Mouse (Mus musculus): Measurements from ENCODE around the gene Hivep3.
A peak's percentile ranks its signal among the peaks of the same experiment; 100 is the strongest.

Gene Hivep3

GRCm38 (mm10) chr4:119733184-119733880 lies at the start of gene Hivep3:
Hivep3 (plus strand) TSS chr4:119733784.
- TF ChIP-seq POU5F1 (IDR thresholded peaks at IDR 0.05; ENCODE audit: borderline replicate concordance, low read length) (no peak), NANOG (IDR thresholded peaks at IDR 0.05; ENCODE audit: borderline replicate concordance, low read length) (no peak), CTCF (conservative IDR thresholded peaks at IDR 0.05; ENCODE audit: low read length) (no peak)
- no peaks in the 10 kb centered on the region for H3K36me3 ChIP-seq (ENCODE audit: insufficient read depth, low read length)
- H3K27me3 ChIP-seq (ENCODE audit: insufficient read depth, low read length) = peaks cover 26% of the 10 kb centered on the region
- peaks cover 14% of the 10 kb centered on the region for H3K4me1 ChIP-seq (replicated peaks; ENCODE audit: low read depth, low read length)
- peak within 1 kb of the TSS; percentile 94 for H3K4me3 ChIP-seq (replicated peaks; ENCODE audit: low read length)
- H3K9me3 ChIP-seq (ENCODE audit: low read length) = no peaks in the 10 kb centered on the region

GRCm38 (mm10) chr4:119685746-119686145 lies 47.8 kb upstream of the Hivep3 start:
- Histone ChIP-seq H3K36me3 (ENCODE audit: insufficient read depth, low read length) (no peaks in the 10 kb centered on the region), H3K4me3 (replicated peaks; ENCODE audit: low read length) (no peak overlapping the region), H3K27me3 (ENCODE audit: insufficient read depth, low read length) (0 out of 2 replicates have a peak, but pooled peaks cover under 1% of the 10 kb centered on the region), H3K9me3 (ENCODE audit: low read length) (peaks cover 30% of the 10 kb centered on the region), H3K4me1 (replicated peaks; ENCODE audit: low read depth, low read length) (peaks cover 23% of the 10 kb centered on the region)
- TF ChIP-seq CTCF (conservative IDR thresholded peaks at IDR 0.05; ENCODE audit: low read length) (no peak), POU5F1 (IDR thresholded peaks at IDR 0.05; ENCODE audit: borderline replicate concordance, low read length) (no peak), NANOG (IDR thresholded peaks at IDR 0.05; ENCODE audit: borderline replicate concordance, low read length) (no peak)

- no peaks in the 10 kb centered on the region for H3K36me3 ChIP-seq (ENCODE audit: insufficient read depth, low read length)
- TF ChIP-seq CTCF (conservative IDR thresholded peaks at IDR 0.05; ENCODE audit: low read length) (no peak), POU5F1 (IDR thresholded peaks at IDR 0.05; ENCODE audit: borderline replicate concordance, low read length) (no peak), NANOG (IDR thresholded peaks at IDR 0.05; ENCODE audit: borderline replicate concordance, low read length) (no peak)
Measured at GRCm38 (mm10) chr4:119698339-119698738, 35.2 kb upstream of the Hivep3 start.

GRCm38 (mm10) chr4:119701269-119701954 lies 32.2 kb upstream of the Hivep3 start:
- Histone ChIP-seq H3K4me3 (replicated peaks; ENCODE audit: low read length) (no peak overlapping the region), H3K36me3 (ENCODE audit: insufficient read depth, low read length) (no peaks in the 10 kb centered on the region), H3K9me3 (ENCODE audit: low read length) (peaks cover 4% of the 10 kb centered on the region; the same call in 1 of the 2 replicates), H3K27me3 (ENCODE audit: insufficient read depth, low read length) (peaks cover 13% of the 10 kb centered on the region; the same call in 1 of the 2 replicates), H3K4me1 (replicated peaks; ENCODE audit: low read depth, low read length) (no peaks in the 10 kb centered on the region)
- no peak for TF ChIP-seq POU5F1 (IDR thresholded peaks at IDR 0.05; ENCODE audit: borderline replicate concordance, low read length)
- TF ChIP-seq CTCF (conservative IDR thresholded peaks at IDR 0.05; ENCODE audit: low read length) = no peak
- no peak for TF ChIP-seq NANOG (IDR thresholded peaks at IDR 0.05; ENCODE audit: borderline replicate concordance, low read length)

More at GRCm38 (mm10) chr4:119698339-119698738, 35.2 kb upstream of the Hivep3 start:
- Histone ChIP-seq H3K27me3 (ENCODE audit: insufficient read depth, low read length) (peaks cover 9% of the 10 kb centered on the region; the same call in 1 of the 2 replicates), H3K4me1 (replicated peaks; ENCODE audit: low read depth, low read length) (no peaks in the 10 kb centered on the region), H3K4me3 (replicated peaks; ENCODE audit: low read length) (no peak overlapping the region), H3K9me3 (ENCODE audit: low read length) (peaks cover 11% of the 10 kb centered on the region; the same call in 1 of the 2 replicates)

GRCm38 (mm10) chr4:119703965-119704364 lies 29.6 kb upstream of the Hivep3 start:
- Histone ChIP-seq H3K4me3 (replicated peaks; ENCODE audit: low read length) (no peak overlapping the region), H3K4me1 (replicated peaks; ENCODE audit: low read depth, low read length) (peaks cover 4% of the 10 kb centered on the region), H3K36me3 (ENCODE audit: insufficient read depth, low read length) (no peaks in the 10 kb centered on the region), H3K27me3 (ENCODE audit: insufficient read depth, low read length) (peaks cover 13% of the 10 kb centered on the region), H3K9me3 (ENCODE audit: low read length) (peaks cover 4% of the 10 kb centered on the region; the same call in 1 of the 2 replicates)
- TF ChIP-seq NANOG (IDR thresholded peaks at IDR 0.05; ENCODE audit: borderline replicate concordance, low read length) = no peak
- no peak for TF ChIP-seq CTCF (conservative IDR thresholded peaks at IDR 0.05; ENCODE audit: low read length)
- TF ChIP-seq POU5F1 (IDR thresholded peaks at IDR 0.05; ENCODE audit: borderline replicate concordance, low read length) = no peak

- Histone ChIP-seq H3K27me3 (ENCODE audit: insufficient read depth, low read length) (peaks cover 13% of the 10 kb centered on the region), H3K4me1 (replicated peaks; ENCODE audit: low read depth, low read length) (peaks cover 4% of the 10 kb centered on the region), H3K4me3 (replicated peaks; ENCODE audit: low read length) (no peak overlapping the region), H3K9me3 (ENCODE audit: low read length) (no peaks in the 10 kb centered on the region), H3K36me3 (ENCODE audit: insufficient read depth, low read length) (no peaks in the 10 kb centered on the region)
- no peak for TF ChIP-seq POU5F1 (IDR thresholded peaks at IDR 0.05; ENCODE audit: borderline replicate concordance, low read length)
- no peak for TF ChIP-seq CTCF (conservative IDR thresholded peaks at IDR 0.05; ENCODE audit: low read length)
- TF ChIP-seq NANOG (IDR thresholded peaks at IDR 0.05; ENCODE audit: borderline replicate concordance, low read length) = no peak
Measured at GRCm38 (mm10) chr4:119707326-119707725, 26.3 kb upstream of the Hivep3 start.

GRCm38 (mm10) chr4:119707751-119708150 lies 25.8 kb upstream of the Hivep3 start:
- peaks cover 4% of the 10 kb centered on the region for H3K4me1 ChIP-seq (replicated peaks; ENCODE audit: low read depth, low read length)
- TF ChIP-seq NANOG (IDR thresholded peaks at IDR 0.05; ENCODE audit: borderline replicate concordance, low read length) = no peak
- no peak for TF ChIP-seq POU5F1 (IDR thresholded peaks at IDR 0.05; ENCODE audit: borderline replicate concordance, low read length)
- no peak for TF ChIP-seq CTCF (conservative IDR thresholded peaks at IDR 0.05; ENCODE audit: low read length)

GRCm38 (mm10) chr4:119710208-119710607 lies 23.4 kb upstream of the Hivep3 start:
- H3K27me3 ChIP-seq (ENCODE audit: insufficient read depth, low read length) = peaks cover 2% of the 10 kb centered on the region; the same call in 1 of the 2 replicates
- H3K4me3 ChIP-seq (replicated peaks; ENCODE audit: low read length) = no peak overlapping the region
- no peaks in the 10 kb centered on the region for H3K9me3 ChIP-seq (ENCODE audit: low read length)
- peaks cover 4% of the 10 kb centered on the region for H3K4me1 ChIP-seq (replicated peaks; ENCODE audit: low read depth, low read length)
- TF ChIP-seq POU5F1 (IDR thresholded peaks at IDR 0.05; ENCODE audit: borderline replicate concordance, low read length) (no peak), NANOG (IDR thresholded peaks at IDR 0.05; ENCODE audit: borderline replicate concordance, low read length) (no peak), CTCF (conservative IDR thresholded peaks at IDR 0.05; ENCODE audit: low read length) (no peak)
- no peaks in the 10 kb centered on the region for H3K36me3 ChIP-seq (ENCODE audit: insufficient read depth, low read length)

More at GRCm38 (mm10) chr4:119707751-119708150, 25.8 kb upstream of the Hivep3 start:
- Histone ChIP-seq H3K36me3 (ENCODE audit: insufficient read depth, low read length) (no peaks in the 10 kb centered on the region), H3K4me3 (replicated peaks; ENCODE audit: low read length) (no peak overlapping the region), H3K27me3 (ENCODE audit: insufficient read depth, low read length) (peaks cover 11% of the 10 kb centered on the region), H3K9me3 (ENCODE audit: low read length) (no peaks in the 10 kb centered on the region)
